19 mouse cellular contexts compared by ENCODE assay signal in genomic region chr9:54683814-54684605, GRCm38 (mm10). TPM values are rescaled to one million over a fixed set of nuclear protein-coding genes. Genes with fewer than 3 reads are reported as not detected.
"Had no signal": no experiment of that assay in that cellular context is flagged by ENCODE, and none has a peak within 500 bp of the region (broad histone marks: within the 10 kb centered on the region; RNA-seq: fewer than 3 reads in every experiment).

No protein-coding gene starts in this region.

- H3K9ac ChIP-seq: lung, embryonic 14.5 days; midbrain, embryonic 12.5 days; neural tube, embryonic 13.5 days; neural tube, embryonic 15.5 days had no signal

- H3K9me3 ChIP-seq: midbrain, embryonic 10.5 days; midbrain, embryonic 12.5 days; neural tube, embryonic 13.5 days; neural tube, embryonic 15.5 days had no signal

- H3K36me3 ChIP-seq: midbrain, embryonic 10.5 days; midbrain, embryonic 12.5 days; neural tube, embryonic 13.5 days; neural tube, embryonic 15.5 days had no signal

- H3K4me1 ChIP-seq: midbrain, embryonic 12.5 days; neural tube, embryonic 15.5 days had no signal

- H3K27ac ChIP-seq: midbrain, embryonic 10.5 days; midbrain, embryonic 12.5 days; neural tube, embryonic 13.5 days; neural tube, embryonic 15.5 days had no signal

- ATAC-seq: midbrain, embryonic 16.5 days had no signal

- H3K4me2 ChIP-seq: lung, embryonic 14.5 days; midbrain, embryonic 12.5 days; neural tube, embryonic 13.5 days; neural tube, embryonic 15.5 days had no signal

- H3K4me3 ChIP-seq: midbrain, embryonic 10.5 days; midbrain, embryonic 12.5 days; myocyte; neural tube, embryonic 13.5 days; neural tube, embryonic 15.5 days had no signal

- DNase-seq: lung, embryonic 14.5 days; lung, postnatal 10 days; lung, postnatal 4 days; midbrain, embryonic 14.5 days; retina, postnatal 1 day; right cerebral cortex, adult 18-20 months; right cerebral cortex, postnatal 25 days; right cerebral cortex, postnatal 4 days; spleen, adult 18-20 months; thymus, adult 18-20 months; thymus, postnatal 14 days; thymus, postnatal 36 days had no signal

- H3K27me3 ChIP-seq: midbrain, embryonic 12.5 days; neural tube, embryonic 13.5 days; neural tube, embryonic 15.5 days had no signal

RNA-seq across cellular contexts. Expression of gene Acsbg1, which starts 22.3 kb away (rescaled TPM):
- total RNA-seq: megakaryocyte-erythroid progenitor cell, adult 5-6 weeks had no signal
